Mouse (Mus musculus): ENCODE measurements around the gene Wdr43. TPM values are rescaled to one million over a fixed set of nuclear protein-coding genes. Genes with fewer than 3 reads are reported as not detected.

The Wdr43 gene
- polyA plus RNA-seq, 1 experiment = 5.0 TPM

DNA sequence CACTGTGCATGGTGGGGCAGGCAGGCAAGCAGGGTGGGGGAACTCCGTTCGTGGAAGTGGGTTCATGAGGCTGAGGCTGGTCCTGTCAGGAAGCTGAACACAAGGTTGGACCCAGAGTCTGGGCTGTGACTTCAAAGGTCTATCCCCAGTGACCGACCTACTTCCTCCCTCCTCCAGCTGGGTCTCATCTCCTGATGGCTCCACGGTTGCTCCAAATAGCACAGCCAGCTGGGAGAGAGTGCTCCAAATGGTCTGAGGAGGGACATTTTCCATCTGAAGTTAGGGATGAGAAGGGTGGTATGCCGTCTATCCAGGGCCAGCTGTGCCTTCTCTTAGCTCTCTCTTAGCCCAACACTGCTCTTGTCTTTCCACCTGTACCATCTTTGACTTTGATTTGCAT is 74.2 kb downstream of the Wdr43 start:
- TF ChIP-seq CTCF (conservative IDR thresholded peaks at IDR 0.05; ENCODE audit: insufficient read depth, insufficient read length, low read depth, low read length) = no peak
- TF ChIP-seq POLR2A (IDR thresholded peaks at IDR 0.05; ENCODE audit: low read depth, low read length) = no peak
- WGBS = 52% methylated on average over 5 of the region's 5 CpGs
- Histone ChIP-seq H3K36me3 (ENCODE audit: control insufficient read depth, insufficient read depth, low read length) (no peaks in the 10 kb centered on the region), H3K27me3 (replicated peaks; ENCODE audit: control insufficient read depth, insufficient read depth, low read length) (no peaks in the 10 kb centered on the region), H3K27ac (ENCODE audit: insufficient read depth, low read depth, low read length) (no peak overlapping the region), H3K4me3 (ENCODE audit: insufficient read depth, low read depth, low read length) (no peak overlapping the region), H3K4me1 (ENCODE audit: control insufficient read depth, insufficient read depth, low read length) (no peaks in the 10 kb centered on the region)
- peak; percentile 46 for DNase-seq

DNA sequence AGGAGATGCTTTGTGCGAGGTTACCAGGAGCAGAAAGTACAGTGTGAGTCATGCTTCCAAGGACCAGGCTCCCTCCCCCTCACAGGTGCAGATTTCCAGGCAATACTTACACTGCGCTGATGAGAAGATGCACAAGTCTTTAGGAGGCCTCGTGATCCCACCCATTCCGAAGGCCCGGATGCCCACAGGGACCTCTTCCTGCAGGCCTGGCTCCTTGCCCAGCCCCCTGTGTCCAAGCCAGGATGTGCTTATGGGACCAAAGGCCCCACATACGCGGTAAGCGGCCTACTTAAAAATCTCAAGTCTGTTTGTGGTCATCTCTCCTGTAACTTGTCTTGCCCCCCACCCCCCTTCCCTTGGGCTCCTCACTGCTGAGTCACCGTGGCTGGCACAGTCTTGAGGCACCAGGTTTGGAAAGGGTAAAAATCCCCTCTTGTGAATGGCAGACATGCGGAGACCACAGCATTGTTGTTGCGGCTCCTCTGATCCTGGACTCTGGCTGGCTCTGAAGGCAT is 75.7 kb downstream of the Wdr43 start:
- Histone ChIP-seq H3K4me1 (ENCODE audit: control insufficient read depth, insufficient read depth, low read length) (no peaks in the 10 kb centered on the region), H3K4me3 (ENCODE audit: insufficient read depth, low read depth, low read length) (no peak overlapping the region), H3K27me3 (replicated peaks; ENCODE audit: control insufficient read depth, insufficient read depth, low read length) (no peaks in the 10 kb centered on the region), H3K36me3 (ENCODE audit: control insufficient read depth, insufficient read depth, low read length) (no peaks in the 10 kb centered on the region), H3K27ac (ENCODE audit: insufficient read depth, low read depth, low read length) (no peak overlapping the region)
- peak; percentile 12 for DNase-seq
- 60% methylated on average over 11 of the region's 11 CpGs for WGBS
- TF ChIP-seq CTCF (conservative IDR thresholded peaks at IDR 0.05; ENCODE audit: insufficient read depth, insufficient read length, low read depth, low read length) (no peak), POLR2A (IDR thresholded peaks at IDR 0.05; ENCODE audit: low read depth, low read length) (no peak)

DNA sequence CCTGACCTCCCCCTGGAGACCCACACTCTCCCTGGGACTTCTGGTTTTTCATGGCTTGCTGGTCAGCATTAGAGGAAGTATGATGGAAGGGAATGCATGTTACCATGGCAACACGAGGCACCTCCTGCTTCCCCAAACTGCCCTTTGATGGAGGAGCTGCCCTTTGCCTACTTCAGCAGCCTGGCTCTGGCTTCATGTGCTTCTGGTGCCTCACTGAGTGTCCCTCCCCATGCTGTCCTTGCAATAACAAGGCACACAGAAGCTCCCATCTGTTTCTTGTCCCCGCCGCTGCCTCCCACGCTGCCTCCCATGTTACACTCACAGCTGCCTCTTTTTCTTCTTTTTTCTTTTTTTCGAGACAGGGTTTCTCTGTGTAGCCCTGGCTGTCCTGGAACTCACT is 77.6 kb downstream of the Wdr43 start:
- no peak overlapping the region for H3K4me3 ChIP-seq (ENCODE audit: insufficient read depth, low read depth, low read length)
- H3K27me3 ChIP-seq (replicated peaks; ENCODE audit: control insufficient read depth, insufficient read depth, low read length) = no peaks in the 10 kb centered on the region
- WGBS = 42% methylated on average over 5 of the region's 5 CpGs
- no peaks in the 10 kb centered on the region for H3K36me3 ChIP-seq (ENCODE audit: control insufficient read depth, insufficient read depth, low read length)
- no peaks in the 10 kb centered on the region for H3K4me1 ChIP-seq (ENCODE audit: control insufficient read depth, insufficient read depth, low read length)
- DNase-seq = no peak
- no peak overlapping the region for H3K27ac ChIP-seq (ENCODE audit: insufficient read depth, low read depth, low read length)
- TF ChIP-seq CTCF (conservative IDR thresholded peaks at IDR 0.05; ENCODE audit: insufficient read depth, insufficient read length, low read depth, low read length) (no peak), POLR2A (IDR thresholded peaks at IDR 0.05; ENCODE audit: low read depth, low read length) (no peak)

DNA sequence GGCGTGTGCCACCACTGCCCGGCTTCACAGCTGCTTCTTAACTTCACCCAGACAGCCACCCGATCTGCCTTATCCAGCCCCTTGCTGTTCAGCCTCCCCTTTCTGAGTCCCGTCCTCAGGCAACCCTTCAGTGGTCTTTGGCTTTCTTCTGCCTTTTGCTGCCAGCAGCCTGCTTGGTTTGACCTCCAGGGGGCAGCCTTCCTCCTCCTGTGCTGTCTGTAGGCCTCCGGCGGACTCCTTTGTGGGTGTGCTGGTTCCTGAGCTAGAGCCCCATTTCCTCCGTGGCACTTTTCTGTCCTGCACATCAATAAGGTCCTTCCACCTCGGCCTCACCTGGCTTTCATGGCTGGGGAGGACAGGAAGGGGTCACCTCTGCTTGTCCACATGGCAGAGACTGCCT is 78.1 kb downstream of the Wdr43 start:
- no peaks in the 10 kb centered on the region for H3K4me1 ChIP-seq (ENCODE audit: control insufficient read depth, insufficient read depth, low read length)
- H3K27ac ChIP-seq (ENCODE audit: insufficient read depth, low read depth, low read length) = no peak overlapping the region
- peak; percentile 14 for DNase-seq
- H3K27me3 ChIP-seq (replicated peaks; ENCODE audit: control insufficient read depth, insufficient read depth, low read length) = no peaks in the 10 kb centered on the region
- no peak overlapping the region for H3K4me3 ChIP-seq (ENCODE audit: insufficient read depth, low read depth, low read length)
- TF ChIP-seq POLR2A (IDR thresholded peaks at IDR 0.05; ENCODE audit: low read depth, low read length) (no peak), CTCF (conservative IDR thresholded peaks at IDR 0.05; ENCODE audit: insufficient read depth, insufficient read length, low read depth, low read length) (peak; percentile 50)
- H3K36me3 ChIP-seq (ENCODE audit: control insufficient read depth, insufficient read depth, low read length) = no peaks in the 10 kb centered on the region
- WGBS = 59% methylated on average over 8 of the region's 8 CpGs

DNA sequence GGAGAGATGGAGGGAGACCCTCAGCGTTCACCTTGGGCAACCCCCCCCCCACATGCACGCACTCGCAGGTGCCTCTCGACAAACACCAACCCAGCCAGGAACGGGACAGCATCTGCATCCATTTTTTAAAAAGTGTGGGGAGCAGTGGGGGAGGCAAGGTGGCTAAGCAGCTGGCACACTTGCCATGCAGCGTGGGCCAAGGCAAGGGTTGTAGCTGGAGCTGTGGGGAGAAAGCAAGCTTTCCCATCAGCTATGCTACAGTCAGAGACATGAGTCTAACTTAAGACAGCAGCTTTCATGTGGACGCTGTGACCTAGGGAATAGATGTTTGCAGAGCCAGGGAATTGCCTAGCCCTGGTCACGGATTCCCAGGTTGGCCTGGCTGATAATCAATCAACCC is 79.5 kb downstream of the Wdr43 start:
- no peak overlapping the region for H3K27ac ChIP-seq (ENCODE audit: insufficient read depth, low read depth, low read length)
- TF ChIP-seq POLR2A (IDR thresholded peaks at IDR 0.05; ENCODE audit: low read depth, low read length) = no peak
- no peak for TF ChIP-seq CTCF (conservative IDR thresholded peaks at IDR 0.05; ENCODE audit: insufficient read depth, insufficient read length, low read depth, low read length)
- no peaks in the 10 kb centered on the region for H3K36me3 ChIP-seq (ENCODE audit: control insufficient read depth, insufficient read depth, low read length)
- WGBS = 92% methylated on average over 8 of the region's 8 CpGs
- H3K4me3 ChIP-seq (ENCODE audit: insufficient read depth, low read depth, low read length) = no peak overlapping the region
- H3K27me3 ChIP-seq (replicated peaks; ENCODE audit: control insufficient read depth, insufficient read depth, low read length) = no peaks in the 10 kb centered on the region
- no peak for DNase-seq
- no peaks in the 10 kb centered on the region for H3K4me1 ChIP-seq (ENCODE audit: control insufficient read depth, insufficient read depth, low read length)

DNA sequence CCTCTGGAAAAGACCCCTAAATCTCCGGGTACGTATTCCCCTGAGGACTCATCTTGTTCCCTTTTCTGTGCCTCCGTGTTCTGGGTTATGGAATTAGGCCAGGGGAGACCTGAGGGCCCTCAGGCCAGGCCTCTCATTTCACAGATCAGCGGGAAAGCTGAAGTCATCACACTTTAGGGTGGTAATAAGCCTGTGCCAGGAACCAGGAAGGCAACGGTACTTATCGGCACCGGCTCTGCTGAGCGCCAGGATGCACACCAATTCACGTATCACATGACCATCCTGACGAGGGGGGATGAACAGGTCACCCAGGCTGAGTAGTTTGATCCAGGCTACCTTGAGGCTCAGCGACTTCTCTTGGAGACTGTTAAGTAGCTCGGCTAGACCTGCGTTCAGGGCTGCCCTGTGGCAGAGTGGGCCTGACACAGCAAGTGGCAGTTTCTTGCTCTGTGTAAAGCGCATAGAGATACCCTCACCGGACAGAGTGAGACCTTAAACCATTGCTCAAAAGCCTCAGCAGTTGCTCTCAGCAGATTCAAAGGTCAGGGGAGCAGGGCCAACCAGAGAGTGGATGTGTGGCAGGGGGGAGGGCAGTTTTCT is 80.1 kb downstream of the Wdr43 start:
- no peak overlapping the region for H3K4me3 ChIP-seq (ENCODE audit: insufficient read depth, low read depth, low read length)
- H3K36me3 ChIP-seq (ENCODE audit: control insufficient read depth, insufficient read depth, low read length) = no peaks in the 10 kb centered on the region
- H3K4me1 ChIP-seq (ENCODE audit: control insufficient read depth, insufficient read depth, low read length) = no peaks in the 10 kb centered on the region
- no peak overlapping the region for H3K27ac ChIP-seq (ENCODE audit: insufficient read depth, low read depth, low read length)
- no peak for TF ChIP-seq CTCF (conservative IDR thresholded peaks at IDR 0.05; ENCODE audit: insufficient read depth, insufficient read length, low read depth, low read length)
- TF ChIP-seq POLR2A (IDR thresholded peaks at IDR 0.05; ENCODE audit: low read depth, low read length) = no peak
- H3K27me3 ChIP-seq (replicated peaks; ENCODE audit: control insufficient read depth, insufficient read depth, low read length) = no peaks in the 10 kb centered on the region
- DNase-seq = no peak
- WGBS = 44% methylated on average over 15 of the region's 15 CpGs

DNA sequence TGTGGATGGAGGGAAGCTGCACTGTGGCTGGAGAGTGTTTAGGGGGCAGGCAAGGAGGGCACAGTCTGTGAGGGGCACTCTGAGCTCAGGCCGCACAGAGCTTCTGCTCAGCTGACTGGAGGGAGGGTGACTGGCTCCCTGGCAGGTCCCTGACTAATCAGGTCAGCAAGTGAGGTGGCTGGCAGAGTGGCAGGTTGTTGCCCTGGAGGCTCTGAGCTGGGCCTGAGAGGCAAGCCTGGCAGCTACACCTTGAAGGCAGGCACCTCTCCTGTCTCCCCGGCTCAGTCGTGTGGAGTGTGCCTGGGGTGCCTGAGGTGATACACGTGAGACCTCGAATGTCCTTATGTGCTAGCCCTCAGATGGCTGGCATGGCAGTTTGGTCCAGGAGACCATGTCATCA is 80.7 kb downstream of the Wdr43 start:
- TF ChIP-seq POLR2A (IDR thresholded peaks at IDR 0.05; ENCODE audit: low read depth, low read length) (no peak), CTCF (conservative IDR thresholded peaks at IDR 0.05; ENCODE audit: insufficient read depth, insufficient read length, low read depth, low read length) (no peak)
- H3K27ac ChIP-seq (ENCODE audit: insufficient read depth, low read depth, low read length) = no peak overlapping the region
- 78% methylated on average over 5 of the region's 5 CpGs for WGBS
- no peaks in the 10 kb centered on the region for H3K27me3 ChIP-seq (replicated peaks; ENCODE audit: control insufficient read depth, insufficient read depth, low read length)
- H3K4me3 ChIP-seq (ENCODE audit: insufficient read depth, low read depth, low read length) = no peak overlapping the region
- DNase-seq = no peak
- H3K4me1 ChIP-seq (ENCODE audit: control insufficient read depth, insufficient read depth, low read length) = no peaks in the 10 kb centered on the region
- no peaks in the 10 kb centered on the region for H3K36me3 ChIP-seq (ENCODE audit: control insufficient read depth, insufficient read depth, low read length)
